21 mouse cellular contexts compared by ENCODE assay signal in the genomic region with DNA sequence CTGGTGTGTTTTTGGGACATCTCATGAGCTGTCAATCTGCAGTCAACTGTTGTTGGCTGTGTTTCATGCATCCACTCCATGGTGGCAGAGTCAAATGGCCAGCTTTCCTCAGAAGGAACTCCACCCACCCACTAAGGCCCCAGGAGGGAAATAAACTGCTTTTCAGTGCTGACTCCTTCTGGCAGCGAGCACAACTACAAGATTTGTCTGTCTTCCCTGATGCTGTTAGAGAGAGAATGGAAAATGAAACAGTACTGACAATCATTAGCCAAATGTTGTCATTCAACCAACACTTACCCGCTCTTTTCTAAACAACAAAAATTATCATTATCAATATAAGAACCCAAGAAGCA.
DNase-seq lines count a peak whose midpoint lies in the region; ATAC-seq and TF ChIP-seq lines count a peak whose summit lies in the region.
"Had no signal": no experiment of that assay in that cellular context is flagged by ENCODE, and none has a peak within 500 bp of the region (broad histone marks: within the 10 kb centered on the region; RNA-seq: fewer than 3 reads in every experiment).

No protein-coding gene starts in this region.

- TF ChIP-seq CTCF in gastrocnemius, adult 2 months (IDR thresholded peaks at IDR 0.05) = peak; percentile 14; the same call in 1 of the 2 replicates
- TF ChIP-seq CTCF in MEL (IDR thresholded peaks at IDR 0.05 in 2 of 3, conservative IDR thresholded peaks at IDR 0.05 in 1 of 3; ENCODE audit: control insufficient read depth in 1 of 3, insufficient read depth in 1 of 3, low read depth in 2 of 3, low read length in 3 of 3, poor library complexity in 1 of 3, severe bottlenecking in 1 of 3) = no peak; a peak in 1 of 6 replicates

- peak; percentile 1; the same call in 1 of the 2 replicates for TF ChIP-seq RAD21 in MEL (IDR thresholded peaks at IDR 0.05; ENCODE audit: low read depth, low read length)

- no peak overlapping the region for H3K9ac ChIP-seq in limb, embryonic 13.5 days
- H3K9ac ChIP-seq in MEL (ENCODE audit: control insufficient read depth, low read depth, low read length, poor library complexity, severe bottlenecking) = no peak overlapping the region
- H3K9ac ChIP-seq: forebrain, embryonic 12.5 days; liver, embryonic 13.5 days; midbrain, embryonic 13.5 days; neural tube, embryonic 15.5 days had no signal

- no peaks in the 10 kb centered on the region for H3K79me2 ChIP-seq in MEL (ENCODE audit: control insufficient read depth, insufficient read depth, low read length, poor library complexity)

- H3K27ac ChIP-seq in gastrocnemius, adult 2 months = no peak overlapping the region
- peak overlapping the region; percentile 69; the same call in 1 of the 2 replicates for H3K27ac ChIP-seq in limb, embryonic 13.5 days
- no peak overlapping the region for H3K27ac ChIP-seq in limb, embryonic 10.5 days
- H3K27ac ChIP-seq in MEL (ENCODE audit: control insufficient read depth, low read depth, low read length) = no peak overlapping the region
- H3K27ac ChIP-seq: forebrain, embryonic 12.5 days; hindbrain, embryonic 10.5 days; liver, embryonic 13.5 days; midbrain, embryonic 13.5 days; neural tube, embryonic 15.5 days had no signal

- no peak overlapping the region for H3K4me3 ChIP-seq in gastrocnemius, adult 2 months
- H3K4me3 ChIP-seq in limb, embryonic 13.5 days = no peak overlapping the region
- H3K4me3 ChIP-seq in limb, embryonic 10.5 days = no peak overlapping the region
- H3K4me3 ChIP-seq in MEL (ENCODE audit: control insufficient read depth in 1 of 2, insufficient read depth in 1 of 2, low read depth in 2 of 2, low read length in 2 of 2) = no peak overlapping the region
- H3K4me3 ChIP-seq: forebrain, embryonic 12.5 days; hindbrain, embryonic 10.5 days; liver, embryonic 13.5 days; midbrain, embryonic 13.5 days; myocyte; neural tube, embryonic 15.5 days had no signal

- ATAC-seq in limb, embryonic 13.5 days (ENCODE audit: low FRiP score, low read depth) = no peak
- ATAC-seq: inflammation-experienced regulatory T-cells, adult 6 months; midbrain, embryonic 13.5 days had no signal

- H3K9me3 ChIP-seq in limb, embryonic 13.5 days = peaks cover 15% of the 10 kb centered on the region
- H3K9me3 ChIP-seq in limb, embryonic 10.5 days (replicated peaks) = no peaks in the 10 kb centered on the region
- H3K9me3 ChIP-seq in MEL (replicated peaks; ENCODE audit: insufficient read depth, low read length) = no peaks in the 10 kb centered on the region
- H3K9me3 ChIP-seq: liver, embryonic 13.5 days had no signal

- no peak for TF ChIP-seq POLR2A in MEL (IDR thresholded peaks at IDR 0.05; ENCODE audit: control insufficient read depth in 1 of 2, insufficient read depth in 1 of 2, low read depth in 1 of 2, low read length in 2 of 2, poor library complexity in 1 of 2)

- peak; percentile 36 for DNase-seq in gastrocnemius, adult 2 months
- DNase-seq in gastrocnemius, postnatal 4 days (ENCODE audit: low spot score in 2 of 2) = no peak
- DNase-seq in limb, embryonic 10.5 days (ENCODE audit: low spot score) = no peak
- DNase-seq in MEL (ENCODE audit: low read depth, low spot score) = no peak
- DNase-seq in lung, postnatal 36 days = peak; percentile 26
- no peak for DNase-seq in cerebellum, postnatal 4 days (ENCODE audit: low spot score in 2 of 2)
- DNase-seq: B cell, adult 2 months; cerebellum, adult 9-11 months; heart, adult 11 months; kidney, postnatal 25 days; layer of hippocampus, adult 9-11 months; liver, embryonic 13.5 days; right cerebral cortex, postnatal 25 days; thymus, postnatal 36 days had no signal

- TF ChIP-seq EP300 in MEL (IDR thresholded peaks at IDR 0.05; ENCODE audit: low read depth in 1 of 2, low read length in 2 of 2) = no peak

- no peaks in the 10 kb centered on the region for H3K27me3 ChIP-seq in limb, embryonic 13.5 days
- no peaks in the 10 kb centered on the region for H3K27me3 ChIP-seq in limb, embryonic 10.5 days (ENCODE audit: low read depth, poor library complexity, severe bottlenecking)
- peaks cover 1 to 11% of the 10 kb centered on the region in 2 experiments for H3K27me3 ChIP-seq in MEL (ENCODE audit: control insufficient read depth in 1 of 2, insufficient read depth in 2 of 2, low read length in 2 of 2)
- H3K27me3 ChIP-seq: forebrain, embryonic 12.5 days; liver, embryonic 13.5 days; midbrain, embryonic 13.5 days; neural tube, embryonic 15.5 days had no signal

- intact Hi-C loops in gastrocnemius, adult 2 months (cut with DNase I) = no loop called here

- H3K4me1 ChIP-seq in limb, embryonic 13.5 days = peaks cover 23% of the 10 kb centered on the region
- peaks cover 36% of the 10 kb centered on the region for H3K4me1 ChIP-seq in limb, embryonic 10.5 days
- no peaks in the 10 kb centered on the region for H3K4me1 ChIP-seq in MEL (ENCODE audit: control insufficient read depth in 1 of 2, insufficient read depth in 2 of 2, low read length in 2 of 2)
- H3K4me1 ChIP-seq: liver, embryonic 13.5 days; neural tube, embryonic 15.5 days had no signal

- H3K4me2 ChIP-seq in limb, embryonic 13.5 days (replicated peaks) = no peak overlapping the region
- H3K4me2 ChIP-seq: forebrain, embryonic 12.5 days; liver, embryonic 13.5 days; midbrain, embryonic 13.5 days; neural tube, embryonic 15.5 days had no signal

- WGBS in limb, embryonic 13.5 days = 65% methylated on average over 2 of the region's 2 CpGs
- 78% methylated on average over 2 of the region's 2 CpGs for WGBS in limb, embryonic 10.5 days

- no peaks in the 10 kb centered on the region for H3K36me3 ChIP-seq in limb, embryonic 13.5 days
- no peaks in the 10 kb centered on the region for H3K36me3 ChIP-seq in limb, embryonic 10.5 days
- H3K36me3 ChIP-seq in MEL (ENCODE audit: control insufficient read depth in 1 of 2, insufficient read depth in 2 of 2, low read length in 2 of 2) = no peaks in the 10 kb centered on the region
- H3K36me3 ChIP-seq: forebrain, embryonic 12.5 days; hindbrain, embryonic 10.5 days; liver, embryonic 13.5 days; midbrain, embryonic 13.5 days; neural tube, embryonic 15.5 days had no signal

TF ChIP-seq in MEL, 35 proteins besides CTCF, POLR2A, EP300 and RAD21:
- no peak for TF ChIP-seq USF2 (IDR thresholded peaks at IDR 0.05; ENCODE audit: borderline replicate concordance in 1 of 2, insufficient read depth in 1 of 2, low read depth in 1 of 2, low read length in 2 of 2)
- TF ChIP-seq RCOR1 (IDR thresholded peaks at IDR 0.05; ENCODE audit: low read depth, low read length) = no peak
- TF ChIP-seq ETS1 (IDR thresholded peaks at IDR 0.05; ENCODE audit: low read depth, low read length) = no peak
- no peak for TF ChIP-seq NRF1 (IDR thresholded peaks at IDR 0.05; ENCODE audit: insufficient read depth, low read depth, low read length, poor library complexity, severe bottlenecking)
- no peak for TF ChIP-seq POLR2AphosphoS5 (IDR thresholded peaks at IDR 0.05; ENCODE audit: borderline replicate concordance, low read depth, low read length)
- TF ChIP-seq TAL1 (IDR thresholded peaks at IDR 0.05; ENCODE audit: low read length) = no peak
- no peak for TF ChIP-seq POLR2AphosphoS2 (IDR thresholded peaks at IDR 0.05; ENCODE audit: low read length)
- no peak for TF ChIP-seq NELFE (IDR thresholded peaks at IDR 0.05; ENCODE audit: low read depth, low read length)
- TF ChIP-seq GABPA (IDR thresholded peaks at IDR 0.05; ENCODE audit: low read depth, low read length) = no peak
- TF ChIP-seq CHD2 (IDR thresholded peaks at IDR 0.05; ENCODE audit: low read length) = no peak
- no peak for TF ChIP-seq MAFK (IDR thresholded peaks at IDR 0.05; ENCODE audit: borderline replicate concordance, low read depth, low read length)
- no peak for TF ChIP-seq ZNF384 (IDR thresholded peaks at IDR 0.05; ENCODE audit: low read depth, low read length)
- no peak for TF ChIP-seq MXI1 (IDR thresholded peaks at IDR 0.05; ENCODE audit: low read depth, low read length)
- no peak for TF ChIP-seq ZMIZ1 (IDR thresholded peaks at IDR 0.05; ENCODE audit: low read depth, low read length)

Comparison
In these comparisons a context has a peak if more than half of its experiments do, and no peak if none do; other contexts are left out.
1. DNase-seq: peak in gastrocnemius, adult 2 months (single experiment) and lung, postnatal 36 days (single experiment); none in gastrocnemius, postnatal 4 days (0 of 2), limb, embryonic 10.5 days (single experiment), MEL (single experiment) and cerebellum, postnatal 4 days (0 of 2).